Mouse (Mus musculus): ENCODE data around the gene Cdrt4. TPM values are rescaled to one million over a fixed set of nuclear protein-coding genes. Genes with fewer than 3 reads are reported as not detected.

Gene Cdrt4
- polyA plus RNA-seq, 1 experiment from 2014 or later, result not detected

Other genes with a start within 250 kb of the Cdrt4 start
- gene Zfp287, start 219.3 kb upstream of the Cdrt4 start, polyA plus RNA-seq (2016; fragmentation: Nextera tagmentation; extraction: Ambion mirVana), result 16.0 and 16.3 TPM in 2 replicates
- gene Gm10428, start 198.1 kb upstream of the Cdrt4 start, polyA plus RNA-seq (2016; fragmentation: Nextera tagmentation; extraction: Ambion mirVana), result not detected in 2 replicates
- gene Zfp286, start 161.7 kb upstream of the Cdrt4 start, polyA plus RNA-seq (2016; fragmentation: Nextera tagmentation; extraction: Ambion mirVana), result 37.5 and 42.7 TPM in 2 replicates
- 8.3 and 10.1 TPM in 2 replicates for gene Trim16, start 131.0 kb upstream of the Cdrt4 start, polyA plus RNA-seq (2016; fragmentation: Nextera tagmentation; extraction: Ambion mirVana)
- 0.59 and 0.73 TPM in 2 replicates for gene Fbxw10, start 104.1 kb upstream of the Cdrt4 start, polyA plus RNA-seq (2016; fragmentation: Nextera tagmentation; extraction: Ambion mirVana)
- gene Tvp23b, start 71.7 kb upstream of the Cdrt4 start, polyA plus RNA-seq (2016; fragmentation: Nextera tagmentation; extraction: Ambion mirVana), result 45.0 and 46.0 TPM in 2 replicates
- gene Tekt3, start 110.5 kb downstream of the Cdrt4 start, polyA plus RNA-seq (2016; fragmentation: Nextera tagmentation; extraction: Ambion mirVana), result not detected in 2 replicates
- gene Pmp22, start 177.8 kb downstream of the Cdrt4 start, polyA plus RNA-seq (2016; fragmentation: Nextera tagmentation; extraction: Ambion mirVana), result 56.8 and 65.1 TPM in 2 replicates